Comparison of ENCODE assay signal across 15 mouse cellular contexts in genomic region chr12:29391756-29392155, GRCm38 (mm10).
DNase-seq lines count a peak whose midpoint lies in the region.
"Had no signal": no experiment of that assay in that cellular context is flagged by ENCODE, and none has a peak within 500 bp of the region (broad histone marks: within the 10 kb centered on the region; RNA-seq: fewer than 3 reads in every experiment).

No protein-coding gene starts in this region.

- DNase-seq in adrenal gland, postnatal 14 days: peak; percentile 4
- DNase-seq in adrenal gland, postnatal 10 days: no peak
- peak; percentile 23 for DNase-seq in left cerebral cortex, adult 11 months (ENCODE audit: low spot score)
- DNase-seq in left cerebral cortex, postnatal 10 days (ENCODE audit: extremely low spot score in 1 of 2, low spot score in 2 of 2): no peak
- DNase-seq in Muller cell, postnatal 12 days (ENCODE audit: inconsistent ontology term): peak; percentile 71
- DNase-seq in left cerebral cortex, postnatal 14 days (ENCODE audit: low spot score in 2 of 2): peak; percentile 21 to 61
- no peak for DNase-seq in embryo, embryonic 11 days
- no peak for DNase-seq in kidney, adult 9 months
- DNase-seq: cerebellum, adult 18-20 months; forebrain, postnatal 0 days; heart, postnatal 36 days; kidney, adult 11 months; kidney, postnatal 10 days; lung, adult 2 months; lung, postnatal 36 days had no signal

- intact Hi-C loops in left cerebral cortex, postnatal 10 days (cut with DNase I): no loop called here
- intact Hi-C loops in left cerebral cortex, postnatal 14 days (cut with DNase I): no loop called here

Comparison
In these comparisons a context has a peak if more than half of its experiments do, and no peak if none do; other contexts are left out.
1. DNase-seq: peak in adrenal gland, postnatal 14 days (single experiment), left cerebral cortex, adult 11 months (single experiment), Muller cell, postnatal 12 days (single experiment) and left cerebral cortex, postnatal 14 days (2 of 2); none in adrenal gland, postnatal 10 days (single experiment), left cerebral cortex, postnatal 10 days (0 of 2), embryo, embryonic 11 days (single experiment) and kidney, adult 9 months (single experiment).